ENCODE assay signal across 8 mouse cellular contexts in the genomic region with DNA sequence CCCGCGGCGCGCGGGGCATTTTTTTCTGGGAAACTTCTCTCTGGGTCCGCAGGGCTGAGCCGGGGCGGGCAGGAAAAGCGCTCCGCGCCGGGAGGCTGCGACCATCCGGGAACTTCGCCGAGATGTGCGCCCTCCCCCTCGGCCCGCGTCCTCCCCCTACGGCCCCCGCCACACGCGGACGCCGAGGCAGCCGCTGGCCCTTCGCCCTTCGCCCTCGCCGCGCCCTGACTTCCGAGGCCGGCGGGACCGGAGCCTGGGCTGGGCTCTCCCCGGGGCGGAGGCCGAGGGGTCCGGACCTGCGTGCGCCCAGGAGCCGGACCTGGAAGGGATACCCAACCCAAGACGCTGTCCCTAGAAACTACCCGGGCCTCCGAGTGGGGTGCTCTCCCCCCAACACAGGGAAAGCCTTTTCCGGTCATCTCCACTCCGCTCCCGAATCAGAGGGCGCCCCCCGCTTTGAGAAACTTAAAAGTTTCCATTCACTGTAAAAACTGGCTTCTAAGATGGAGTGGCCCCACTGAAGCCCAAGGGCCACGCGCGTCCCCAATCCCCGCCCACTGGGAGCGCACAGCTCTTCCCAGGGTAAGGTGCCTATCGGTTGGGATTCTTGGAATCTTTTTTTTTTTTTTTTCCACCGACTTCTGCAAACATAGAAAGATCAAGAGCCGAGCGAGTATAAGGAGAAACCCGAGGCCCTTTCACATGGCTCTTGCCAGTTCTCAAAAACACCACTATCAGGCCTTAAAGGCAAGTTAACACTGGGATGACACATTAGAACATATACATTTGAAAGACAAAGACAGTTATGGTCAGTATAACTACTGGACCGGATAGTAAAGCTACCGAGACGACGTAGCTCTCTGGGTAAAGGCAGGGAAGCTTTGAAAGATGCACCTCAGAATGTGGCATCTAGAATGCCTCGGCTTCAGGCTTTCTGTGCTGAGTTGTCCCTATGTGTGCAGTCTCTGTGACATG. TPM values are rescaled to one million over a fixed set of nuclear protein-coding genes. Genes with fewer than 3 reads are reported as not detected.
DNase-seq lines count a peak whose midpoint lies in the region; ATAC-seq and TF ChIP-seq lines count a peak whose summit lies in the region.

A gene (minus strand): TSS at position 379 of the 975 bp plus-strand sequence.

- intact Hi-C loops in heart, postnatal 14 days (cut with DNase I) = loop anchor here (2.0 to 5.0 kb wide), 3 partner anchors 35 to 87 kb away; no protein-coding TSS in a partner anchor

- H3K9me3 ChIP-seq in ES-Bruce4 (replicated peaks; ENCODE audit: control insufficient read depth, insufficient read depth, low read length, poor library complexity, severe bottlenecking) = no peaks in the 10 kb centered on the region
- no peaks in the 10 kb centered on the region for H3K9me3 ChIP-seq in forebrain, embryonic 15.5 days
- H3K9me3 ChIP-seq in liver, embryonic 16.5 days (replicated peaks; ENCODE audit: control insufficient read depth, low read length) = no peaks in the 10 kb centered on the region
- no peaks in the 10 kb centered on the region for H3K9me3 ChIP-seq in neural tube, embryonic 13.5 days

- H3K27me3 ChIP-seq in ES-Bruce4 (ENCODE audit: control insufficient read depth, insufficient read depth, low read length, poor library complexity, severe bottlenecking) = no peaks in the 10 kb centered on the region
- H3K27me3 ChIP-seq in forebrain, embryonic 15.5 days = peaks cover 3% of the 10 kb centered on the region; the same call in 1 of the 2 replicates
- peaks cover 21% of the 10 kb centered on the region for H3K27me3 ChIP-seq in liver, embryonic 16.5 days (ENCODE audit: control insufficient read depth, insufficient read depth, low read depth, low read length)
- H3K27me3 ChIP-seq in neural tube, embryonic 13.5 days = no peaks in the 10 kb centered on the region; the same call in 1 of the 2 replicates

- H3K4me2 ChIP-seq in forebrain, embryonic 15.5 days (replicated peaks) = peak within 1 kb of the TSS; percentile 92
- H3K4me2 ChIP-seq in liver, embryonic 16.5 days (ENCODE audit: low read depth, low read length) = peak within 1 kb of the TSS; percentile 86
- H3K4me2 ChIP-seq in neural tube, embryonic 13.5 days = peak within 1 kb of the TSS; percentile 85

- H3K4me3 ChIP-seq in ES-Bruce4 (ENCODE audit: low read depth, low read length) = peak within 1 kb of the TSS; percentile 72
- peak within 1 kb of the TSS; percentile 66 for H3K4me3 ChIP-seq in forebrain, embryonic 15.5 days
- H3K4me3 ChIP-seq in liver, embryonic 16.5 days (ENCODE audit: low read depth, low read length) = peak within 1 kb of the TSS; percentile 70
- H3K4me3 ChIP-seq in neural tube, embryonic 13.5 days = peak within 1 kb of the TSS; percentile 68

- DNase-seq in c-Kit-positive CD71-positive TER-119-positive erythroid progenitor cells, embryonic 14.5 days (ENCODE audit: low spot score) = peak; percentile 44
- DNase-seq in heart, postnatal 14 days = peak; percentile 91
- peak; percentile 89 to 91 for DNase-seq in kidney, postnatal 36 days
- peak; percentile 60 for DNase-seq in testis, postnatal 14 days (ENCODE audit: low spot score)

- no peak for TF ChIP-seq POLR2A in ES-Bruce4 (IDR thresholded peaks at IDR 0.05; ENCODE audit: insufficient read depth, low read length)

- no peak for TF ChIP-seq EP300 in ES-Bruce4 (IDR thresholded peaks at IDR 0.05; ENCODE audit: insufficient read depth, low read depth, low read length)

- H3K36me3 ChIP-seq in ES-Bruce4 (ENCODE audit: control insufficient read depth, insufficient read depth, low read length, poor library complexity, severe bottlenecking) = no peaks in the 10 kb centered on the region
- H3K36me3 ChIP-seq in forebrain, embryonic 15.5 days = no peaks in the 10 kb centered on the region
- no peaks in the 10 kb centered on the region for H3K36me3 ChIP-seq in liver, embryonic 16.5 days (ENCODE audit: control insufficient read depth, insufficient read depth)
- no peaks in the 10 kb centered on the region for H3K36me3 ChIP-seq in neural tube, embryonic 13.5 days

- H3K27ac ChIP-seq in ES-Bruce4 (ENCODE audit: insufficient read depth, low read length) = no peak within 1 kb of the TSS
- H3K27ac ChIP-seq in forebrain, embryonic 15.5 days (replicated peaks) = peak within 1 kb of the TSS; percentile 28; the same call in 1 of the 2 replicates
- H3K27ac ChIP-seq in liver, embryonic 16.5 days (ENCODE audit: low read length) = peak within 1 kb of the TSS; percentile 59
- H3K27ac ChIP-seq in neural tube, embryonic 13.5 days (replicated peaks) = peak within 1 kb of the TSS; percentile 77

- 1% methylated on average over 62 of the region's 66 CpGs for WGBS in forebrain, embryonic 15.5 days
- WGBS in liver, embryonic 16.5 days (ENCODE audit: insufficient replicate concordance) = 3% methylated on average over 60 of the region's 66 CpGs
- 2% methylated on average over 57 of the region's 66 CpGs for WGBS in neural tube, embryonic 13.5 days

- no peaks in the 10 kb centered on the region for H3K4me1 ChIP-seq in ES-Bruce4 (ENCODE audit: control insufficient read depth, insufficient read depth, low read length)
- peaks cover 12% of the 10 kb centered on the region for H3K4me1 ChIP-seq in forebrain, embryonic 15.5 days
- H3K4me1 ChIP-seq in liver, embryonic 16.5 days (ENCODE audit: control insufficient read depth, low read depth, low read length) = peaks cover 19% of the 10 kb centered on the region
- H3K4me1 ChIP-seq in neural tube, embryonic 13.5 days (replicated peaks) = peaks cover 21% of the 10 kb centered on the region

- no peak for TF ChIP-seq CTCF in ES-Bruce4 (IDR thresholded peaks at IDR 0.05; ENCODE audit: low read depth, low read length)

- ATAC-seq in forebrain, embryonic 15.5 days (replicated peaks) = peak; percentile 68
- ATAC-seq in liver, embryonic 16.5 days (ENCODE audit: low read depth) = peak; percentile 72
- peak; percentile 88 for ATAC-seq in neural tube, embryonic 13.5 days (ENCODE audit: low read depth)

- H3K9ac ChIP-seq in ES-Bruce4 (ENCODE audit: low read depth, poor library complexity, severe bottlenecking) = peak within 1 kb of the TSS; percentile 98
- H3K9ac ChIP-seq in forebrain, embryonic 15.5 days (replicated peaks) = peak within 1 kb of the TSS; percentile 65
- H3K9ac ChIP-seq in liver, embryonic 16.5 days (ENCODE audit: low read depth, low read length) = peak within 1 kb of the TSS; percentile 68
- H3K9ac ChIP-seq in neural tube, embryonic 13.5 days = peak within 1 kb of the TSS; percentile 86

RNA-seq across cellular contexts. Expression of the gene that starts here (rescaled TPM):
- polyA plus RNA-seq in ES-Bruce4 (2011; ENCODE audit: insufficient read depth, insufficient read length, low read depth, missing spikeins) = 7.8 and 11.7 TPM in 2 replicates
- 1.9 and 2.1 TPM in 2 replicates for polyA plus RNA-seq in forebrain, embryonic 15.5 days (2015; fragmentation: Nextera tagmentation; extraction: Ambion mirVana)
- total RNA-seq in heart, postnatal 14 days (2021) = 10 to 100 TPM; 18.8 to 19.4 TPM
- polyA plus RNA-seq in liver, embryonic 16.5 days (2015; fragmentation: Nextera tagmentation; extraction: Ambion mirVana) = 3.2 and 4.1 TPM in 2 replicates
- 3.7 and 4.3 TPM in 2 replicates for polyA plus RNA-seq in neural tube, embryonic 13.5 days (2015; fragmentation: Nextera tagmentation; extraction: Ambion mirVana)
